Mouse (Mus musculus) T-helper 1 cell (primary cell): ENCODE measurements around the gene Trmt44.
"Not testable (repeated sequence)": the region's sequence is repeated elsewhere in the genome, so short reads cannot be mapped to it uniquely, and the experiment has no call there.

Experiments
- in situ Hi-C: fragments of 300-600 bp; cut with MboI, MseI; formaldehyde crosslinking; loops from one replicate; pipeline ENCODE4 v1.15.1; 2025; ENCODE audit warnings: high pct_unique_total_duplicates

The Trmt44 gene

GRCm38 (mm10) chr5:35592081-35592736 lies 17.3 kb upstream of the Trmt44 start:
- in situ Hi-C loops, result no loop called here

DNA sequence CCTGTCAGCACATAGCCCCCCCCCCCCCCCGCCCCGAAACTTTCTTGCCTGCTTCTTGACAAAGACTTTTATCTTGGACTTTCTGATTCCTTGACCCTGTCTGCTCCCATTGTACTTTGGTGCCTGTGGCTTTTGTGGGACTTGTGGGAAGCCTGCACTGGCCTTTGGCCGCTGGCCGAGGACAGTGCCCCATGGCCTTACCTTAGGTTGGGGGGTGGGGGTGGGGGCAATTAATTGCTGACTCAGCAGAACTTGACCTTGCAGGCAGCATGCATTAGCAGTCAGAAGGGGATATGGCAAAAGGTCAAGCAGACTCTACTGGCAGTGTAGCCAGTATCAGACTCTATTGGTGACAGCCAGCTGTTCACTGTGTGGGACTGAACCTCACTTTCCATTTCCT lies 16.6 kb upstream of the Trmt44 start:
- in situ Hi-C loops, result no loop called here

DNA sequence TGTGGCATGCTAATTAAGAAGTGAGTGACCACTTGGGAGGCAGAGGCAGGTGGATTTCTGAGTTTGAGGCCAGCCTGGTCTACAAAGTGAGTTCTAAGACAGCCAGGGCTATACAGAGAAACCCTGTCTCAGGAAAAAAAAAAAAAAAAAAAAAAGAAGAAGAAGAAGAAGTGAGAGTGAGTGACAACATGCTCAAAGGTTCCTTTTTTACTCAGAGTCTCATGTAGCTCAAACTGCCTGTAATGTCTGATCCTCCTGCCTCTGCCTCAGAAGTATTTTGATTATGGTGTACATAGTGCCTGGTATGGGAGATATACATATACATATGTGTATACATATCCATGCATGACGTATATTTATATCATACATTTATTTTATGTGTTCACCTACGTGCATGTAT lies 9.4 kb upstream of the Trmt44 start:
- in situ Hi-C loops, result not testable (repeated sequence)

DNA sequence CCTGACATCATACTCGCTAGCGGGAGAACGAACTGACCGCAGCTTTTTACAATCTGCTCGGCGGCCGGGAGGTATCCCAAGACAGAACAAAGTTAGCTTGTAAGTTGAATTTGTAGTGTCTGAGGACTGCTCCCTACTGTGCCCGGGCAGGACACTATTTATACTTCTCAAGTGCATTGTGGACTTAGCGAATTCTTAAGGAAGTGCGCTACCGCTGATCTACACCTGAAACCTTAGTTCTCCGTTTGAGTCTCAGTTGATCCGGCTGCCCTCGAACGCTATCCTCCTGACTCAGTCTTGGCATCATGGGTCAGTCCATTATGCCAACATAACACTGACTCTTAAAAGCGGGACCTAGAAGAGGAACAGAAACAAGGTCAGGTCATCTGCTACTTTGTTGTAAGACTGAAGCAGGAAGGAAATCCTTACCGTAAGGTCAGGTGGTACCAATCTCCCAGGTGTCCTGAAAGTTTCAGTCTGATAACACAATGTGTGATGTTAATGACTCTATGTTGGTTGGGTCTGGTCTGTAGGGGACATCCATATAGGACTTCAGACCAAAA lies 8.4 kb upstream of the Trmt44 start:
- in situ Hi-C loops, result no loop called here

DNA sequence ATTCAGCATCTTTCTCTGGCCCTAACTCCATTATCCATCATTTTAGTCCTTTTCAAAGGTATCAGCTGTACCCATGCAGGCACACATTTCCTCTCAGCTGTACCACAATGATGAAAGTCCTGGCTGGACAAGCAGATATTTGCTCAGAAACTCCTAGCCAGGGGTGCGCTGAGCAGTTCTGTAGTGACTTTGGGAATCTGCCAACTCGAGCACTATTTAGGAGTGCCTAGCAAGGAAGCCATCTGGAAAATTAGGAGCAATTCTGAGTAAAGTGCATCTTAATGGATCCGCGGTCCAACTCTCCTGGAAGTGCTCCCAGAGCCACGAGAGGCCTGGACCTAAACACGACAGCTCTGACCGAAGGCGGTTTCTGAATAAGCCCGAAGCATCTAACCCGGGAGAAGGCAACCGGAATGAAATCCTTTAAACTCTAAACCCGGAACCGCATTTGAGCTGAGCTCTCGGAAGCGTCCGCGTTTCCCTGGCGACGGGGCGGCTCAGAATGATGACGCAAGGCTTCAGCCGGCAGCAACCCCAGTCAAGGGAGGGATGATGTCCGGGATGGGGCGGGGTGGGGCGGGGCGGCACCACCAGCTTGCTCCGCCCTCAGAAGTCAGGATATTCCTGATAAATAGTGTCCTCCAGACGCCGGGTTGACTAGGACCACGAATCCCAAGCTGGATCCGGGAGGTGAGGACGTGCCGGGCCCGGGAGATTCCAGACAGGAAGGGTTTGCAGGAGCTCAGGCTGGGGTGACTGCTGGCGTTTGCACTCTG lies 7.8 kb upstream of the Trmt44 start, which contains the start of gene Acox3:
Acox3 (plus strand) TSS at position 596 of the 776 bp plus-strand sequence.
- in situ Hi-C loops, result no loop called here

GRCm38 (mm10) chr5:35580156-35580922 lies 5.5 kb upstream of the Trmt44 start:
- in situ Hi-C loops, result no loop called here

DNA sequence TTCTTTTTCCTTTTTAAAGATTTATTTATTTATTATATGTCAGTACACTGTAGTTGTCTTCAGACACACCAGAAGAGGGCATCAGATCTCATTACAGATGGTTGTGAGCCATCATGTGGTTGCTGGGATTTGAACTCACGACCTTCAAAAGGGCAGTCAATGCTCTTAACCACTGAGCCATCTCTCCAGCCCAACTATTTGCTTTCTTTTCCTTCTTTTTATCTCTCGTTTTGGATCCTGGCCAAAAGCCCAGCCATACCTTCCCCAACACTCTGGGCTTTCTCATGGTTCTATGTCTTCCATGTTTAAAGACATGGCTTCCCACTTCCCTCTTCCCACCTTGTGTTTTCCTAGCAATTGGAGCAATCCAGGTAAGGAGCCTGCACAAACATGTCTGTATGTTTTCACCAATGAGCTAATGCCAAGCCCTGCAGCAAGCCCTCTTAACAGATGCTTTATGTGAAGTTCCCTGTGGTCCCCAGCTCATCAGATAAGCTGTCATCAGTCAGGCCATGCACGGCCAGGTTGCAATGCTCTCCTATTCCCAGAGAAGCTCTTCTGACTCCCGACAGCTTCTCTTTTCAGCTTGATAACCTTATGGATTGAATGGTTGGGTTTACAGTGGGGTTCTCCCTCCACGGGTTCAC lies 4.5 kb upstream of the Trmt44 start:
- in situ Hi-C loops, result no loop called here

- in situ Hi-C loops, result no loop called here
Measured at GRCm38 (mm10) chr5:35578411-35578810, 3.5 kb upstream of the Trmt44 start.

- in situ Hi-C loops, result no loop called here
Measured at GRCm38 (mm10) chr5:35576409-35577020, 1.6 kb upstream of the Trmt44 start.

GRCm38 (mm10) chr5:35571546-35571945 lies 3.3 kb downstream of the Trmt44 start:
- in situ Hi-C loops, result no loop called here

DNA sequence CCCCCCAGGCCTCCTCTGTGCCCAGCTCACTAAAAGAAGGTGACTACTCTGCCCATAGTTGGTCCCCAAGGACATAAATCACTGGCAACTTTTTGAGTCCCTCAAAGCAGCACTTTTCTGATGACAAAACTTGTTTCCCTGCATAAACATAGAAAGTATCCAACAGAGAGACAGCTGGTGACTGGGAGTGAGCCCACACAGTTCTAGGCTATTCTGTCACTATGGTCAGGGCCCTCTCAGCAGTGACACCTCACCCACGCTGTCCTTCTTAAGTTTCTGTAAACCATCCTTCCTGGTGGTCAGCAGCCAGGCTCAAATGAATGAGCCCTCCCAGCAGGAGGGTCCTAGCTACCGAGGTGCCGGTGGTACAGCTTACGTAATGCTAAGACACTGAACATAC lies 8.2 kb downstream of the Trmt44 start:
- in situ Hi-C loops, result no loop called here

DNA sequence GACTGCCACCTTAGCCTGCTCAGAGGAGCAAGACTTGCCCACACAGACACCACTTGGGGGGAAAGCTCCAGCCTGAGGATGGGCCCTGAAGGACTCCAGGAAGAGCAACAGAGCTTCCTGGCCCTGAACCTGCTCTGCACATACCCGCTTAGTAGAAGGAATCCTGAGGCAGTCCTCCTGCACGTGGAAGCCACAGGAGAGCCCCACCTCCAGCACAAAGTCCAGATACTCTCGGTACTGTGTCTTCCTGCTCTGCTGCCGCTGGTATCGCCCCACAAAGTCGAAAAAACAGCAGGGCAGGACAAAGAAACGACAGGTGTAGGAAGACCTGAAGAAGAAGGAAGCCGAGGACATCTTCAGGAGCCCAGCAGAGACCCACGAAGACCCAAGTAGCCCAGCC lies 9.7 kb downstream of the Trmt44 start:
- in situ Hi-C loops, result no loop called here

DNA sequence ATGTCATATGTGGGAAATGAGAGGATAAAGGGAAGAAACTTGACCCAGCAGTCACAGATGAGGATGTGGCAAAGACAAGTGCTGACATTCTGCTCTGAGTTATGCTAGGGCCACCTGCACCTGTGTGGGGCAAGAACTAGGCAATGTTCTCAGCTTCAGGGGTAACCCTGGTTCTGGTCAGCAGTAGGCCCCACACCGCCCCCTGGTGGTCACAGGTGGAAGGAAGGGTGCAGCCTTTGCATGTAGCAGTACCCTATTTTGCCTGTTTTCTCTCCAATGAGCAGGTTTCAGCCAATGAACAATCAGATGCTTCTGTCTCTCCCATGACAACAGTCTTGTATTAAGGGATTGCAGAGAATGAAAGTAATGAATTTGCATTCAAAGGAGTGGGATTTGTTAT lies 11.4 kb downstream of the Trmt44 start:
- in situ Hi-C loops, result no loop called here

DNA sequence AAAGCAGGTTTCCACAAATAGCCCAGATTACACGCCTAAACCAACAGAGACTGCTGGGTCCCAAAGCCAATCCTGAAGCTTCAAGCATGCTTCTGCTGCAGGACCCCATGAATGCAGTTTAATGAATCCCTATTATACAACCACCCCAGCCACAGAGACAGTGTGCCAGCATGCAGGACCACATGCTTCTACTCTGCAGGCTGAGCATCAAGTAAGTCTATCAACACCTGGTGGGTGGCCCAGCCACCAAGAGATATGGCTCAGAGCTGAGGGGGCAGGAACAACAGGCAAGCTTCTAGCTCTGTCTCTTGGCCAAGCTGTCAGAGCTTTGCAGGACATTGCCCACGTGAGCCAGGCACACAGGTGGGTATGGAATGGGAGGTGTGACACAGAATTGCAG lies 12.3 kb downstream of the Trmt44 start:
- in situ Hi-C loops, result no loop called here

DNA sequence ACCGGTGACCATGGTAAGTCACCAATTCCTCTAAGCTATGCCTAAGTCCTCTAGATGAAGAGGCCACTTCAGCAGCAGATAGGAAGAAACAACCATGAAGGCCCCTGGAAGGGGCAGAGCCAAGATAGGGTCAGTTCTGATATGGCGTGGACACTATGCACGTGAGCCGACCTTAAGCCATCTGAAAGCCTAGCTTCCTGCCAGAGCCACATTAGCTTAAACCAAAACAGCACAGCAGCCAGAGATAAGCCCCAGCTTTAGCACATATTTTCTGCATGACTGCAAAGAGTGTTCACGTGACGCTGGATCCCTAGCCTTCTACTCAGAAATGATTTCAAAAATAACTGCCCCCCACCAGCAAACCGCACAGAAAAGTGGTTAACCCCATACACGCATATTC lies 15.4 kb downstream of the Trmt44 start:
- in situ Hi-C loops, result no loop called here

DNA sequence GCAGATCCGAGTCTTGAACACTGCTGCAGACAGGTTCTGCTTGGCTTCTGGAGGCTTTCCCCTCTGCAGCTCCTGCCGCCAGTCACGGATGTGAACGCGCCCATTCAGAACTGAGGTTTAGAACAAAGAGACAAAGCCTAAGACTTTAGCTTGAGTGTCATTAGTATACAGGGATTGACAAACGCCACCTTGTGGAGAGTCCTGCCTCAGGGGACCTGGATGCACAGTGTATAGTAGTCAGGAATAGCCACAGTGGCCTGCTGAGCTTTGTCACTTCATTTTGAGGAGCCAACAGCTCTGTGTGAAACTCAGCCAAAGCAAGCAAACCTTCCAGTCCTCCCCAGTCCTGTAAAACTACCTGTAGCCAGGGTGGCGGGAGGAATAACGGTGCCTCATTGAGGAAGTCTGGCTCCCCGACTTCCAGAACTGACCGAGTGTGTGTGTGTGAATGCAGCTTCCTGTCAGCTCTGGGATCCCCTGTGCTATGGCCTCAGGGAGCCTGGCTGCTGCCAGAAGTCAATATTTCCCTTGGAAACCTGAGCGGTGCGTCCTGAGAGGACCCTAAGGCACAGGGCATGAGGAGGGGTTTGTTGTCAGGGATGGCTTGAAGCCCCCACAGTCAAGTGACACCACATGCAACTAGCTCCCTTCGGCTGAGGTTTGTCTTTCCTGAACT lies 16.8 kb downstream of the Trmt44 start:
- in situ Hi-C loops, result no loop called here

GRCm38 (mm10) chr5:35556393-35556792 lies 18.5 kb downstream of the Trmt44 start:
- in situ Hi-C loops, result no loop called here

DNA sequence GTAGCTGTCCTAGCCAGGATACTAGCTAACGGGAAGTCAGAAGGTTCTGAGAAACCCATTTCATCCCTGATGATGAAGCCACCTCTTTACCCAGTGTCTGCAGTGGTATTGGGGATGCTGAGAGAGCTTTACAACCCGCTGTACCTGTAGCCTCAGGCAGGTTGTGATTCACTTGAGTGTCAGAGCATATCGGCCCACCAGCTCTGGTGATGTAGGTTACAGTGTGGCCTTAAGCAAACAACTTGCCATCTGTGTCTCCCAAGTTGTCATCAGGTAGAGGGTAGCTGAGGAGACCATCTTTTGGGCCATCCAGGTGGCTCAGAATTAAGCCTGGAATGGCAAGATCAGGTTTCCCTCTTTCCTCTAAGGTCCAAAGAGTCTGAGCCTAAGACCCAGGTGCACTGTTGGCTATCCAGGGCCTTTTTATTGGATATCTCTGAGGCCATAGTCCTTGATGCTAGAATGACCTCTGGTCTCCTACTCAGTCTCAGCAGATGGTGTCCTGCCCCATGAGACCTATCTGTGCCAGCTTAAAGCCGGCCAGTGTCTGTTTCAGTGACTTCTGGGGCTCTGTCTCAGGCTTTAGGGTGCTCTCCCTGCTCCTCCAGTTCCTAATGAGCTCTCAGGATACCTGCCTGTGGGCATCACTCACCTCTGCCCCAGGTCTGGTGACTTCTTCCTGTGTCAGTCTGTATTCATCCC lies 21.9 kb downstream of the Trmt44 start:
- in situ Hi-C loops, result no loop called here

GRCm38 (mm10) chr5:35551855-35552837 lies 22.7 kb downstream of the Trmt44 start:
- in situ Hi-C loops, result no loop called here
